Mouse (Mus musculus) macrophage (primary cell): ENCODE results near the gene Gsg1. TPM values are rescaled to one million over a fixed set of nuclear protein-coding genes. Genes with fewer than 3 reads are reported as not detected.

Source experiments
- H3K27ac ChIP-seq: fragments of 350-480 bp; formaldehyde crosslinking; 2 replicates; pipeline ENCODE4 v1.9.0; 2021
- H3K36me3 ChIP-seq: fragments of 350-480 bp; formaldehyde crosslinking; 2 replicates; pipeline ENCODE4 v1.9.0; 2021; ENCODE audit errors: inconsistent target
- H3K4me3 ChIP-seq: fragments of 350-480 bp; formaldehyde crosslinking; 2 replicates; pipeline ENCODE4 v1.9.0; 2021; ENCODE audit errors: inconsistent target
- H3K79me2 ChIP-seq: fragments of 350-480 bp; formaldehyde crosslinking; 2 replicates; pipeline ENCODE4 v1.9.0; 2021; ENCODE audit errors: inconsistent target
- WGBS: methylation state at CpG from one replicate; pipeline ENCODE4 v1.1.7; 2026; ENCODE audit warnings: inconsistent platforms; ENCODE audit not compliant: missing documents; 5-methylcytosine and 5-hydroxymethylcytosine counted together
- polyA plus RNA-seq: library from polyadenylated mRNA; stranded (reverse); fragments of 250-400 nt; gene quantifications from 3 replicates; pipeline ENCODE4 v1.2.4, GENCODE M21; 2018; ENCODE audit warnings: inconsistent platforms

Gsg1 gene
- polyA plus RNA-seq, 1 experiment from 2014 or later: 0.14 TPM

DNA sequence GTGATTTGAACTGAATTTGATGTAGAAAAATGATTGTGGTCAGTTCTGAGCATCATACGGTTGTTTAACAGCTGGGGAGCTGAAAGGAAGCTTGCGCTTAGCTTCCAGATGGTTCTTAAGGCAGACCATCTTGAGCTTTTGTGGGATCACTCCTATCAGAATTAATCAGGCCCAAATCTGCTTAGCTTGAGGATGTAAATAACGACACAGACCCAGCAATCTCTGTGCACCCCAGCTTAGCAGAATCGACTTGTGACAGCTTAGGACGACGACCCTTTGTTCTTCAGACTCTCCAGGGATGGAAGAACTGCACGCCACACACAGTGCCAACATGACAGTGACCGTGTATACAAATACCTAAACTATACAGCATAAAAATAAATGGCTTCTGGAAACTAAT is 8.6 kb downstream of the Gsg1 start:
- WGBS: 91% methylated on average over 8 of the region's 8 CpGs
- H3K79me2 ChIP-seq: no peaks in the 10 kb centered on the region
- no peaks in the 10 kb centered on the region for H3K36me3 ChIP-seq
- no peak overlapping the region for H3K27ac ChIP-seq
- H3K4me3 ChIP-seq: no peak overlapping the region

DNA sequence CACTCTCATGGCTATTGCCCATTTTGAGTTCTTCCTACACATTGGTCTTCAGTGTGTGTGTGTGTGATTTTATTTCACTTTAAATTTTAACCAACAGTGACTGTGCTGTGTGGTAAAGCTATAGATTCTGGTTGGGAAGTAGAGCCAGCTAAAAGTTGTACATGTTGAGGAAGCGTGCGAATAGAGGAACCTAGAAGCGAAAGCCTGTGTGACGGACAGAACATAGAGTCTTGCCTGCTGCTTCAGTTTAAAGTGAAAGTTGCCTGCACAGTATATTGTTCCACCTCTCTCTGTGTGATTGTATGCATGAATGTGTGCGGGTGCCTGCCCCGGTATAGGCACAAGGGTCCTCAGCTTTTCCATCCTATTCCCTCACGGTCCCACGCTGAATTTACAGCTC is 13.8 kb downstream of the Gsg1 start:
- WGBS: 21% methylated on average over 8 of the region's 8 CpGs
- H3K27ac ChIP-seq: 0 out of 2 replicates have a peak overlapping the region, but pooled peaks have one; percentile 13
- no peaks in the 10 kb centered on the region for H3K36me3 ChIP-seq
- no peaks in the 10 kb centered on the region for H3K79me2 ChIP-seq
- no peak overlapping the region for H3K4me3 ChIP-seq

DNA sequence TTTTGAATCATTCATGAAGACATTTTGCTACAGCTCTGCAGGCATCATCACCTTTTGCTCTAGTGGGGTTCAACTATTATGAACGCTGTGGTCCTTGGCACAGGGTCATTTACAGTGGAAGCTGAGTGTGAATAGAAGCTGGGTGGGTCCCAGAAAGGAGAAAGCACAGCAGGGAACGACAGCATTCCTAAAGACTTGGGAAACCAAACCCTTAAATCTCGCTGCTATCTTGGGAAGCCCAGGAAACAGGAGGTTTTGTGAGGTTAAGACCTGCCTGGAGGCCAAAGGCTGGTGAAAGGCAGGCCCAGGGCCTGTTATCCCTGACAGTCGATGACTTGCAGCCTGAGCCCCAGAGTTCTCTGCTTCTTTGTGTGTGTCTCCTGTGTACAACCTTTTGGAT is 15.9 kb downstream of the Gsg1 start:
- Histone ChIP-seq H3K27ac (no peak overlapping the region), H3K36me3 (peaks cover 4% of the 10 kb centered on the region; the same call in 1 of the 2 replicates), H3K79me2 (no peaks in the 10 kb centered on the region), H3K4me3 (no peak overlapping the region)
- WGBS: 83% methylated on average over 4 of the region's 4 CpGs

DNA sequence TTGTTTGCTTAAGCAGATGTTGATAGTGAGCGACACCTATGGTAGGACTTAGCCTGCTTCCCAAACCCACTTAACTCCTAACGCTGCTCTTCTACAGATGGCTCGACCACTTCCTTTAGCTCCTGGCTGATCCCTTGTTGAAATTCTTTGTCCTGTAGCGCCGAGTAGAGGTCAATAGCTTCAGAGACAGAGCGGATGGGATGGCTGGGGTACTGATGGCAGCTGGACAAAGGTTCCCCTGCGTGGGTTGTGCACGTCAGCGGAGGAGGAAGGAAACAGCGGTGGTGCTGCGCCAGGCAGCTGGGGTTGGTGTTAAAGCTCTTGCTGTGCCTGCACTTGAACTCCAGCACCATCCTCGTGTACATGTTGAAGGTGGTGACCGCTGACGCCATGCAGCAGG is 16.8 kb downstream of the Gsg1 start:
- 15% methylated on average over 14 of the region's 14 CpGs for WGBS
- H3K4me3 ChIP-seq: no peak overlapping the region

DNA sequence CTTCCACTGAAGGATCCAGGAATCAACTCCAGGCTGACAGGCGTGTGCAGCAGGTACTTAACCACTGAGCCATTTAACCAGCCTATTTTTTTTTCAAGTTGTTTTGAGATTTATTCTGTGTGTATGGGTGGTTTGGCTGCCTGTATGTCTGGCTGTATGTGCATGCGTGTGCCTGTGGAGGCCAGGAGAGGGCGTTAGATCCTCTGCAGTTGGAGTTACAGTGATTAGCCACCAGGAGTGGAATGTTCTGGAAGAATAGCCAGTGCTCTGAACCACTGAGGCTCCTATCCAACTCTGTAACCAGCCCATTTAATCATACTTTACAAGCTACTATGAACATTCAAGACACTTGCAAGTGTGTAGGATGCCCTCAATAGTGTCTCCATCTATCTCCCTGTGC is 17.6 kb downstream of the Gsg1 start:
- no peak overlapping the region for H3K4me3 ChIP-seq
- H3K36me3 ChIP-seq: peaks cover 4% of the 10 kb centered on the region; the same call in 1 of the 2 replicates
- no peak overlapping the region for H3K27ac ChIP-seq
- no peaks in the 10 kb centered on the region for H3K79me2 ChIP-seq
- WGBS: 91% methylated on average over 3 of the region's 3 CpGs

More for the DNA sequence above, 16.8 kb downstream of the Gsg1 start:
- Histone ChIP-seq H3K27ac (no peak overlapping the region), H3K36me3 (peaks cover 4% of the 10 kb centered on the region; the same call in 1 of the 2 replicates), H3K79me2 (no peaks in the 10 kb centered on the region)

DNA sequence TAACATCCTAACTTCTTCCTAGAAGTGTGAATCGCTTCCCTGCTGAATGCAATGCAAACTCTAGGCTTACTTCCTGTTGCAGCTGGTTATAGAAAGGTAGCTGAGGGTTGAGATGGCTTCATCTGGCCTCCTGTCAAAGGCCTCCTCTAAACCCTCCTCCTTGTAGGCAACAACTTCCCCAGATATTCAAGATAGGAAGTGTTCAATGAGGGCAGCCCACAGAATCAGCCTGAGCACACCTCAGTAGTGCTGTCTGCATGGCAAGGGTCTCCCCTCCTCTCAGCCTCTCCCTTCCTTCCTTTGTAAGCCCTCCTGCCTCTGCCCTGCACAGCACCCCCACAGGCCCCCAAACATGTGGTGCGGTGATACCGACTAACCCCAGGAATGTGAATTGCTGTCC is 18.4 kb downstream of the Gsg1 start:
- peaks cover 4% of the 10 kb centered on the region; the same call in 1 of the 2 replicates for H3K36me3 ChIP-seq
- WGBS: 41% methylated on average over 1 of the region's 3 CpGs

DNA sequence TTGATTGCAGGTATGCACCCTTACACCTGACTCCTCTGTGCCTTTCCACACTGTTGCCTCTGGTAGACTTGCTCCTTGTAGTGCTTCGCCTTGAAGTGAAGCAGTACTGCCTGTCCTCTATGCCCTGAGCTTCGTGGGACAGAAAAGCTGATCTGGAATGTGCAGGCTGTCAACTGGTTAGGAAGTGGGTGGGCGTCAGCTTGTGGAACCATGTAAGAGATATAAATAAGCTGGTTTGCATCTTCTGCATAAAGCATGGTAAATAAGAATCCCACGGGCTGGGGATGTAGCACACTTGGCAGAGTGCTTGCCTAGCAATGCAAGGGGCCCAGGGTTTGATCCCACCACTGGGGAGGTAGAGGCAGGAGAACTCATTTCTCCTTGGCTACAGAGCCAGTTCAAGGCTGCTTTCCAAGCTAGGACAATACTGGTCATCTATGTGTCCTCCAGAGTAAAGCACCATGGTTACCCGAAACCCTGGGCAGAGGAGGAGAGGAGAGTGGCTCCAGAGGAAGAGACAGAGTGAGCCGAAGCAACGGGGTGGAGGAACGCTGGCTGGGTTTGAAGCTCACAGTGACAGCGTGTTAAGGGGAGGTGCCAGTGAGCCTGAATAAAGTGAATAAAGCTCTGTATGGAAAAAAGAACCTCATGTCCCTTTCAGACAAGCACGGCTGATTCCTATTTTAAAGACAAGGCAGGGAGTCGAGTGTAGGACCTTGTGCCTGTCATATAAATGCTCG is 21.5 kb downstream of the Gsg1 start:
- no peak overlapping the region for H3K4me3 ChIP-seq
- 91% methylated on average over 12 of the region's 12 CpGs for WGBS
- H3K79me2 ChIP-seq: no peaks in the 10 kb centered on the region
- H3K27ac ChIP-seq: no peak overlapping the region
- H3K36me3 ChIP-seq: peaks cover 4% of the 10 kb centered on the region; the same call in 1 of the 2 replicates

More for the DNA sequence above, 18.4 kb downstream of the Gsg1 start:
- Histone ChIP-seq H3K4me3 (no peak overlapping the region), H3K27ac (no peak overlapping the region), H3K79me2 (no peaks in the 10 kb centered on the region)

DNA sequence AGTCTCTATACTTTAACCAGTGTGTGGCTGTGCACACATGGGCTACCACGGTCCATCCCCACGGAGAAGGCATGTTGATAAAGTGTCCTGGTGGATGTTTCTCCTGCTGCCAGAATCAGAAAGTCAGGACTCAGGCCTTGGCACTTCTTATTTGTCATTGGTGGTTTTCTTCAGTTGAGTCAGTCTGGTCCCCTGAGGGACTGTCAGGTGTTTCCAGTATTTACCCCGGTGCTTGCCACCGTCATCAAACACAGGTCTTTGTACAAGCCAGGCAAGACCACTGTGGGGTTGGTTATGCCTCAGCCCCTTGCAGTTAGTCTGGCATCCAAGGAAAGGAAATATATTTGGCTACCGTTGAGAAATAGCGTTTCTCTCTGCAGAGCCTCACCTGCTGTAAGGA is 23.6 kb downstream of the Gsg1 start:
- 97% methylated on average over 6 of the region's 6 CpGs for WGBS
- Histone ChIP-seq H3K36me3 (peaks cover 4% of the 10 kb centered on the region; the same call in 1 of the 2 replicates), H3K79me2 (no peaks in the 10 kb centered on the region)

DNA sequence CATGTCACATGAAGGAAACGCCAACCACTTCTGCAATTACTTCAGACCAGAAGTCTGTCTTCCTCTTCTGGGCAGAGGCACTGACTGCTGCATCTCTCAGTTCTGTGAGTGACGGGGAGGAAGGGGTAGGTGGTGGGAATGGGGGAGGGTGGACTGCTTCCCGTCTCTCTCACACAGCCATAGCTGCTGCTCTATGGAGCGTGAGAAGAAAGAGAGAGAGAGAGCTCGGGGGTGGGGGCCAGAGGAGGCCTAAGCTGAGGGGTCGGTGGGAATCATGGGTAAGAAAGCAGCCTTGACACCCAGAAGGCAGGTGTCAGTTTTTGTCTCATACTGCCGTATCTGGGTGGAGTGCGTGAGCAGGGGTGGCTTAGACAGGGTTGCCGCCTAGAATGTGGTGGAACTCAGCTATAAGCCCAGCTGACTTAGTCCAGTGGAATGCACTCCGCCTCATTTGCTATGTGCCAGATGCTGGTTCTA is 25.6 kb downstream of the Gsg1 start:
- Histone ChIP-seq H3K4me3 (no peak overlapping the region), H3K79me2 (no peaks in the 10 kb centered on the region), H3K36me3 (no peaks in the 10 kb centered on the region), H3K27ac (peak overlapping the region; percentile 56)
- 19% methylated on average over 10 of the region's 10 CpGs for WGBS

More for the DNA sequence above, 23.6 kb downstream of the Gsg1 start:
- Histone ChIP-seq H3K27ac (no peak overlapping the region), H3K4me3 (no peak overlapping the region)

DNA sequence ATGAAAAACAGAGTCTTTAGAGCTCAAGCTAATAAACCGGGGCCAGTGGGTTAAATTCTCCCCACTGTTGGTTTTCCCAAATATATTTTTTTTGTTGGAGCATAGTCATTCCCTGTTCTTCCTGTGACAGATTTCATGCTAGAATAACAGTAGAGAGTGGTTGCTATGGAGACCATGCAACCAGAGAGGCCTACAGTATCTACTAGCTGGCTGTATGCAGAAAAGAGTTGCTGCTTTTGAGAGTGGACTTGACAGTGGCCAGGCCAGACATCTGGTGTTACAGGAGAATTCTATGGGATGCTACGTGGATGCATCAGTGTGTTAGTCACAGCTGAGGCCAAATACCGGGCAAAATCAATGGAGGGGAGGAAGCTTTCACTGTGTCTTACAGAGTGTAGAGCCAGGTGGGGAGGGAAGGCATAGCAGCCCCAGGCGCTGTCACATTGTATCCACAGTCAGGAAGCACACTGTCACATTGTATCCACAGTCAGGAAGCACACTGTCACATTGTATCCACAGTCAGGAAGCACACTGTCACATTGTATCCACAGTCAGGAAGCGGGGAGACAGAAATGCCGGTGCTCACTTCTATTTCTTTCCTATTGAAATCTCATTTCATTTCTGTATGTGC is 30.2 kb downstream of the Gsg1 start:
- WGBS: 64% methylated on average over 6 of the region's 6 CpGs
- no peaks in the 10 kb centered on the region for H3K36me3 ChIP-seq

DNA sequence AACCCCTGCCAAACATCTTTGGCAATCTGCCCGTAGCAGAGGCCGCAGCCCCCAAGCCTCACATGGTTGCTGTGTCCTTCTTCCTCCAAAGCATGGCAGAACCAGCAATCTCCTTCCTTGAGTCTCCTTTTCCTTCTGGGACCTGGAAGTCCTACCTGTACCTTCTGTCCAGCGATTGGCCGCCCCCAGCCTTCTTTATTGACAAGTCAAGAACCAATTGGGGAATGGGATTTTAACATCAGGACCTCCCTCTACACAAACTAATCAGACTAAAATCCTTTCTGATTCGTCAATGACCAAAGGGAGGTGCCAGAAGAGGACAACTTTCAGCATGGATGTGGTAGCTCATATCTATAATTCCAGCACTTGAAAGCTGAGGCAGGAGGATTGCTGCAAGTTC is 34.2 kb downstream of the Gsg1 start:
- H3K27ac ChIP-seq: no peak overlapping the region
- H3K36me3 ChIP-seq: no peaks in the 10 kb centered on the region
- H3K79me2 ChIP-seq: no peaks in the 10 kb centered on the region
- 80% methylated on average over 5 of the region's 5 CpGs for WGBS
- no peak overlapping the region for H3K4me3 ChIP-seq

More for the DNA sequence above, 30.2 kb downstream of the Gsg1 start:
- H3K79me2 ChIP-seq: no peaks in the 10 kb centered on the region
- H3K4me3 ChIP-seq: no peak overlapping the region
- no peak overlapping the region for H3K27ac ChIP-seq

DNA sequence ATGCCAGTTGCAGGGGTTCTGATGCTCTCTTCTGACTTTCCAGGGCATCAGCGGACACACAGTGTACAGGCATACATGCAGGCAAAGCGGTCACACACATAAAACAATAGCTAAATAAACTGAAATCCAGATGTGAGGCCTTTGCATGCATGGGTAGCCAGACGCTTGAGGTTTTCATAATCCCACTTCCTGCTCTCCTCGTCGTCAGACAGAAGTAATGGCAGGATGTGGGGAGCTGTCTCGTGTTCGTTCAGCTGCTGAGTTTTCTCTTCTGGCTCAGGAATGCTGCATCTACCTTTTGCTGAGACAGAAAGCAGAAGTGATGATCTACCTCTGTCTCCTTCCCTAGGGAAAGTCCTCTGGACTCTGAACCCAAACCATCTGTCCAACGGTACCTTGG is 35.8 kb downstream of the Gsg1 start:
- Histone ChIP-seq H3K36me3 (no peaks in the 10 kb centered on the region), H3K79me2 (no peaks in the 10 kb centered on the region), H3K4me3 (no peak overlapping the region), H3K27ac (no peak overlapping the region)
- 15% methylated on average over 8 of the region's 8 CpGs for WGBS

DNA sequence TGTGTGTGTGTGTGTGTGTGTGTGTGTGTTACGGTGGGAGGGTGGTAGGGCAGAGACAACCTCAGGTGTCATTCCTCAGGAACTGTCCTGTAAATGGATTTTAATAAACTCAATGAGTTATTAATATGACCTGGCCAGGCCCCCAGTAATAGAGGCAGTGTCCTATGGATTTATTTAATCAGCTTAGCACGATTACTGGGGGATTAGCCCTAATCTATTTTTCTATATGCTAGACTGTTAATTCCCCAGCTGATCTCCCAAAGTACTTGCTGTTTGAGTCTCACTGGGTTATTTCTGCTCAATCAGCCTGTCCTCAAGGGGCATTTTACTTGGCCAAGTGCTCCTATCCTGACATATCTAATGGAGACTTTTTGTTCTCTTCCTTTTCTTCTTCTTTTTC is 41.5 kb downstream of the Gsg1 start:
- Histone ChIP-seq H3K36me3 (no peaks in the 10 kb centered on the region), H3K4me3 (no peak overlapping the region), H3K79me2 (no peaks in the 10 kb centered on the region), H3K27ac (no peak overlapping the region)
- 100% methylated on average over 2 of the region's 2 CpGs for WGBS

DNA sequence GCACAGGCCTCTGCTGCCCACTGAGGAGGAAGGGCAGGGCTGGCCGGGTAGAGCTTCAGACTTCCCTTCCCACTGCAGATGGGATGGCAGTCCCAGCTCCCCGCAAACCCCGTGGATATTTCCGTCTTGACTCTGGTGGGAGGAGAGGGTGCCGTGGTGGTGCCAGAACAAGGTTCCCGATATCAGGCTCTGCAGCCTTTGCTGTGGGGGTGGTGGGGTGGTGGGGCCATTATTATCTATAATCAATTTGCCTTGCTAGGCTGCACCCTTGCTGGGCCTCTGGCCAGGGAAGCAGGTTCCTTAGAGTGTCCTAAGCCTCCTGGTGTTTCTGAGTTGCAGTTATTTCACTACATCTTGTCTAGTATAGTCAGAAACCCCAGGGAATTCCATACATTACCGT is 43.0 kb downstream of the Gsg1 start:
- Histone ChIP-seq H3K36me3 (no peaks in the 10 kb centered on the region), H3K79me2 (no peaks in the 10 kb centered on the region), H3K27ac (no peak overlapping the region), H3K4me3 (no peak overlapping the region)
- whole genome bisulfite sequencing: 96% methylated on average over 7 of the region's 7 CpGs

DNA sequence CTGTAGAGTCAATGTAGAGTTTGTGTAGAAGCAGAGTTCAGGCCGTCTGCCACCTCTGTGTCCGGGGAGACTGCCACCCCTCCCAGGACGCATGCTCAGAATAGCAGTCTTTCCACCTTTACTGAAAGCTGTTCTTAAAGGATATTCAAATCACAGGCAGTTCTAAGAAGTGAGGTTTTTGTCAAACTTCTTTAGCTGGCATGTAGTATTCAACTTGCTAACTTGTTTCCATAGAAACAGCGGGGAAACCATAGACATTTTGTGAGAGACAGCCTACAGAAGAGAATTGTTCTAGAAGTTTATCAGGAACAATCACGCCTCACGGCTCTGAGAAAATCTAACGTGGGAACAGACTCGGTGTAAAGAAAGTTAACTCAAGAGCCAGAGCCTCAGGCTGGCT is 47.2 kb downstream of the Gsg1 start:
- Histone ChIP-seq H3K27ac (no peak overlapping the region), H3K4me3 (no peak overlapping the region), H3K79me2 (no peaks in the 10 kb centered on the region), H3K36me3 (no peaks in the 10 kb centered on the region)
- WGBS: 86% methylated on average over 8 of the region's 8 CpGs
